Mouse (Mus musculus): Measurements from ENCODE around the gene Clk2. TPM values are rescaled to one million over a fixed set of nuclear protein-coding genes. Genes with fewer than 3 reads are reported as not detected.

The Clk2 gene
- polyA plus RNA-seq, 2 experiments from 2014 or later = 12.4 to 18.5 TPM

GRCm38 (mm10) chr3:89225321-89225815, 60.8 kb downstream of the Clk2 start:
- ATAC-seq = no peak

GRCm38 (mm10) chr3:89225918-89226317, 61.3 kb downstream of the Clk2 start:
- ATAC-seq = no peak

- ATAC-seq = no peak
Observed at GRCm38 (mm10) chr3:89226361-89226760, 61.8 kb downstream of the Clk2 start.

Other genes starting within 250 kb of the Clk2 start
- gene Ash1l, start 214.2 kb upstream of the Clk2 start, polyA plus RNA-seq (2017; shearing (Covaris generic)) = 10 to 100 TPM; 32.0 to 37.4 TPM
- gene Dap3, start 213.6 kb upstream of the Clk2 start, polyA plus RNA-seq (2017; shearing (Covaris generic)) = 100 to 1,000 TPM; 122 to 130 TPM
- gene Rusc1, start 71.5 kb upstream of the Clk2 start, polyA plus RNA-seq (2017; shearing (Covaris generic)) = 10 to 100 TPM; 54.4 to 70.3 TPM
- gene Gm43738, start 63.7 kb upstream of the Clk2 start, polyA plus RNA-seq (2017; shearing (Covaris generic)) = under 1 TPM in 1 of 2 experiments, not detected in 1; 0.23 TPM
- gene Fdps, start 62.8 kb upstream of the Clk2 start, polyA plus RNA-seq (2017; shearing (Covaris generic)) = 10 to 100 TPM; 75.1 to 83.8 TPM
- gene Pklr, start 28.7 kb upstream of the Clk2 start, polyA plus RNA-seq (2017; shearing (Covaris generic)) = not detected
- gene Hcn3, start 4.6 kb upstream of the Clk2 start, polyA plus RNA-seq (2017; shearing (Covaris generic)) = under 1 TPM; 0.50 to 0.69 TPM
- 100 to 1,000 TPM; 160 to 182 TPM for gene Scamp3, start 12.7 kb downstream of the Clk2 start, polyA plus RNA-seq (2017; shearing (Covaris generic))
- 100 to 1,000 TPM; 158 to 168 TPM for gene Fam189b, start 18.3 kb downstream of the Clk2 start, polyA plus RNA-seq (2017; shearing (Covaris generic))
- gene Gba, start 38.1 kb downstream of the Clk2 start, polyA plus RNA-seq (2017; shearing (Covaris generic)) = 10 to 100 TPM; 72.1 to 75.6 TPM
- gene Thbs3, start 50.4 kb downstream of the Clk2 start, polyA plus RNA-seq (2017; shearing (Covaris generic)) = 1 to 10 TPM in 1 of 2 experiments, under 1 TPM in 1; 0.22 to 2.4 TPM
- gene Mtx1, start 62.3 kb downstream of the Clk2 start, polyA plus RNA-seq (2017; shearing (Covaris generic)) = 100 to 1,000 TPM in 1 of 2 experiments, 10 to 100 TPM in 1; 90.7 to 112 TPM
- gene Muc1, start 64.3 kb downstream of the Clk2 start, polyA plus RNA-seq (2017; shearing (Covaris generic)) = under 1 TPM; 0.88 to 0.97 TPM
- 100 to 1,000 TPM; 275 to 319 TPM for gene Krtcap2, start 81.2 kb downstream of the Clk2 start, polyA plus RNA-seq (2017; shearing (Covaris generic))
- 1 to 10 TPM; 2.1 to 3.4 TPM for gene Trim46, start 81.5 kb downstream of the Clk2 start, polyA plus RNA-seq (2017; shearing (Covaris generic))
- 100 to 1,000 TPM; 124 to 160 TPM for gene Dpm3, start 94.6 kb downstream of the Clk2 start, polyA plus RNA-seq (2017; shearing (Covaris generic))
- 100 to 1,000 TPM; 195 to 254 TPM for gene Slc50a1, start 105.8 kb downstream of the Clk2 start, polyA plus RNA-seq (2017; shearing (Covaris generic))
- not detected for gene Efna1, start 116.3 kb downstream of the Clk2 start, polyA plus RNA-seq (2017; shearing (Covaris generic))
- gene Efna3, start 158.2 kb downstream of the Clk2 start, polyA plus RNA-seq (2017; shearing (Covaris generic)) = not detected
- gene Efna4, start 173.2 kb downstream of the Clk2 start, polyA plus RNA-seq (2017; shearing (Covaris generic)) = under 1 TPM; 0.28 to 0.50 TPM
- 10 to 100 TPM in 1 of 2 experiments, 1 to 10 TPM in 1; 7.7 to 12.7 TPM for gene Adam15, start 185.2 kb downstream of the Clk2 start, polyA plus RNA-seq (2017; shearing (Covaris generic))
- under 1 TPM in 1 of 2 experiments, not detected in 1; 0.15 TPM for gene Dcst2, start 197.2 kb downstream of the Clk2 start, polyA plus RNA-seq (2017; shearing (Covaris generic))
- under 1 TPM; 0.54 to 0.79 TPM for gene Dcst1, start 200.5 kb downstream of the Clk2 start, polyA plus RNA-seq (2017; shearing (Covaris generic))
- 10 to 100 TPM; 13.2 to 16.5 TPM for gene Zbtb7b, start 230.0 kb downstream of the Clk2 start, polyA plus RNA-seq (2017; shearing (Covaris generic))
- gene Lenep, start 238.0 kb downstream of the Clk2 start, polyA plus RNA-seq (2017; shearing (Covaris generic)) = 1 to 10 TPM in 1 of 2 experiments, not detected in 1; 2.4 TPM
- 10 to 100 TPM; 37.7 to 45.7 TPM for gene Flad1, start 247.1 kb downstream of the Clk2 start, polyA plus RNA-seq (2017; shearing (Covaris generic))

Measured in activated CD4-positive, CD25-positive, alpha-beta regulatory T cell, adult 4 months (primary cell).